Mouse (Mus musculus): ENCODE measurements around the gene Gm2244.
"Not testable (repeated sequence)": the region's sequence is repeated elsewhere in the genome, so short reads cannot be mapped to it uniquely, and the experiment has no call there.

The Gm2244 gene
- long read RNA-seq, experiment 1: 0 reads
- long read RNA-seq, experiment 2: 0 reads

- intact Hi-C loops (cut with DNase I): not testable (repeated sequence)
These were observed at the start of gene Gm2244 for GRCm38 (mm10) chr14:19549863-19550262. Gene Gm2244 (minus strand): TSS chr14:19549963.

GRCm38 (mm10) chr14:19584804-19585667 is 35.3 kb upstream of the Gm2244 start, which contains the start of gene Gm2237:
Gene Gm2237 (minus strand): TSS chr14:19585135.
- intact Hi-C loops (cut with DNase I): not testable (repeated sequence)
